Mouse (Mus musculus) kidney, adult 2 months (tissue): Measurements from ENCODE around the gene Slc22a4.

Source experiments
- CTCF ChIP-seq: fragments of 200-500 bp; conservative IDR thresholded peaks from 2 replicates; pipeline ENCODE4 v1.5.1; 2011; ENCODE audit warnings: low read depth, mild to moderate bottlenecking, control low read depth, low read length, moderate library complexity, mixed read lengths; ENCODE audit not compliant: insufficient read depth, insufficient read length
- POLR2A ChIP-seq: fragments of 200-500 bp; IDR thresholded peaks from one replicate; pipeline ENCODE4 v1.6.1; 2011; ENCODE audit warnings: low read depth, low read length, control low read depth

GRCm38 (mm10) chr11:54004221-54004620 lies 23.7 kb downstream of the Slc22a4 start:
- TF ChIP-seq CTCF: no peak
- TF ChIP-seq POLR2A: no peak
